Mouse (Mus musculus) kidney, embryonic 16.5 days (tissue): ENCODE results near the gene Ahsa2. TPM values are rescaled to one million over a fixed set of nuclear protein-coding genes. Genes with fewer than 3 reads are reported as not detected.
"Not testable (repeated sequence)": the region's sequence is repeated elsewhere in the genome, so short reads cannot be mapped to it uniquely, and the experiment has no call there.

Experiments
- ATAC-seq: fragments of 200-750 bp; cut with Nextera tagmentation; 2 replicates; pipeline ENCODE4 v1.8.0; 2017; ENCODE audit warnings: moderate TSS enrichment; ENCODE audit not compliant: low FRiP score, low TSS enrichment
- H3K27ac ChIP-seq: fragments of 300-500 bp; sonication (generic); 2 replicates; pipeline ENCODE4 v1.5.1; 2014; ENCODE audit warnings: low read length
- H3K27me3 ChIP-seq: fragments of 300-500 bp; sonication (generic); 2 replicates; pipeline ENCODE4 v1.6.1; 2014; ENCODE audit warnings: low read length, control low read depth, mixed read lengths; ENCODE audit not compliant: insufficient read depth
- H3K36me3 ChIP-seq: fragments of 300-500 bp; sonication (generic); 2 replicates; pipeline ENCODE4 v1.6.1; 2014; ENCODE audit warnings: low read length, control low read depth, mixed read lengths; ENCODE audit not compliant: insufficient read depth
- H3K4me1 ChIP-seq: fragments of 300-500 bp; sonication (generic); 2 replicates; pipeline ENCODE4 v1.6.1; 2014; ENCODE audit warnings: low read length, control low read depth, mixed read lengths; ENCODE audit not compliant: insufficient read depth
- H3K4me2 ChIP-seq: fragments of 300-500 bp; sonication (generic); replicated peaks from 2 replicates; pipeline ENCODE4 v1.6.1; 2014; ENCODE audit warnings: low read depth, low read length
- H3K4me3 ChIP-seq: fragments of 300-500 bp; sonication (generic); 2 replicates; pipeline ENCODE4 v1.5.1; 2014; ENCODE audit warnings: mild to moderate bottlenecking, low read length
- H3K9ac ChIP-seq: fragments of 300-500 bp; sonication (generic); replicated peaks from 2 replicates; pipeline ENCODE4 v1.6.1; 2014; ENCODE audit warnings: low read length
- H3K9me3 ChIP-seq: fragments of 300-500 bp; sonication (generic); 2 replicates; pipeline ENCODE4 v1.6.1; 2016; ENCODE audit warnings: low read length, control low read depth
- WGBS: fragments of 180-500 bp; shearing (Covaris S2); extraction: QIAGEN DNeasy Blood & Tissue Kit; methylation state at CpG from one replicate; pipeline ENCODE4 v1.1.7; 2014; 5-methylcytosine and 5-hydroxymethylcytosine counted together
- microRNA-seq: library from miRNA; unstranded; fragments of <30 nt; microRNA quantifications from one replicate; pipeline ENCODE4, GENCODE M21; 2016
- polyA plus RNA-seq: library from polyadenylated mRNA; unstranded; fragments of >200 nt; fragmentation: Nextera tagmentation; extraction: Ambion mirVana; gene quantifications from 2 replicates; pipeline ENCODE4 v1.2.1, GENCODE M21; 2015

Gene Ahsa2
- polyA plus RNA-seq, 1 experiment from 2014 or later: 83.1 TPM

DNA sequence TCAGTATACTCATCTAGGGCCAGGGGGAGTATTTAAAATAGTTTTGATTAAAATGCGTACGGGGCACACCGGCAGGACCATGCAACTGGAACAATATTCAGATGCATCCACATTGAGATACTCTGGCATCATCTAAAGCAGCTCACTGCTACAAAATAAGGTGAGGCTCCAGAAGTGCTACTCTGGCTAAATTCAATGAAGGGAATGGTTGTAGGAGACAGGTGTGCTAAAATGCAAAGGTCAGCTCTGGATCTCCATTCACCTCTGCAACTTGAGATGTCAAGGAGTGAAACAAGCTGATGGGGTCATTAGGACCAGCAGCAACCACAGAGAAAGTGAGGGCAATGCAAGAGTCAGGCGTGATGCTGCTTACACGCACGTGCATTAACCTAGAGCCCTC lies 2.6 kb downstream of the Ahsa2 start:
- Histone ChIP-seq H3K27ac (no peak overlapping the region), H3K4me1 (peaks cover 20% of the 10 kb centered on the region), H3K9me3 (no peaks in the 10 kb centered on the region), H3K9ac (no peak overlapping the region), H3K27me3 (no peaks in the 10 kb centered on the region), H3K36me3 (peaks cover 42% of the 10 kb centered on the region), H3K4me2 (no peak overlapping the region), H3K4me3 (no peak overlapping the region)
- 64% methylated on average over 6 of the region's 6 CpGs for WGBS
- ATAC-seq: no peak

GRCm38 (mm10) chr11:23492048-23492790 lies 5.6 kb downstream of the Ahsa2 start:
- Histone ChIP-seq H3K27ac (no peak overlapping the region), H3K36me3 (peaks cover 64% of the 10 kb centered on the region), H3K4me3 (no peak overlapping the region), H3K9ac (no peak overlapping the region), H3K27me3 (no peaks in the 10 kb centered on the region), H3K4me2 (no peak overlapping the region), H3K9me3 (no peaks in the 10 kb centered on the region), H3K4me1 (peaks cover 17% of the 10 kb centered on the region)
- no peak for ATAC-seq
- 91% methylated on average over 4 of the region's 4 CpGs for WGBS

GRCm38 (mm10) chr11:23489955-23490354 lies 7.9 kb downstream of the Ahsa2 start:
- H3K27me3 ChIP-seq: no peaks in the 10 kb centered on the region
- H3K27ac ChIP-seq: no peak overlapping the region
- no peak for ATAC-seq
- H3K4me2 ChIP-seq: no peak overlapping the region
- peaks cover 78% of the 10 kb centered on the region for H3K36me3 ChIP-seq
- no peaks in the 10 kb centered on the region for H3K9me3 ChIP-seq
- H3K4me3 ChIP-seq: no peak overlapping the region
- H3K4me1 ChIP-seq: no peaks in the 10 kb centered on the region
- H3K9ac ChIP-seq: no peak overlapping the region
- 92% methylated on average over 1 of the region's 1 CpGs for WGBS

DNA sequence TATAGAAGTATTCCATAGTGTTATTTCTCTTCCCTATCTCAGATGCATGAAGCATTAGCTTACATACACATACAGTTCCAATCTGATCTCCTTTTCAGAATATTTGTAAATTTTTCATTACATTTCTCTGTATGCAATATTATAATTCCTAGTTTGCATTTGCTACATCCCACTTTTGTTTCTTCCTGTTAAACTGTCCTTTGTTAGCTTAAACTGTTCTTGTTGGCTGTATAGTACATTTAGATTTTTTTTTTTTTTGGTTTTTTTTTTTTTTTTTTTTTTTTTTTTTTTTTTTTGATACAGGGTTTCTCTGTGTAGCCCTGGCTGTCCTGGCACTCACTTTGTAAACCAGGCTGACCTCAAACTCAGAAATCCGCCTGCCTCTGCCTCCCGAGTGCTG lies 32.0 kb downstream of the Ahsa2 start:
- not testable (repeated sequence) for H3K9ac ChIP-seq, H3K4me3 ChIP-seq, ATAC-seq, H3K4me1 ChIP-seq, H3K27ac ChIP-seq, H3K4me2 ChIP-seq, H3K9me3 ChIP-seq, H3K27me3 ChIP-seq
- whole genome bisulfite sequencing: 98% methylated on average over 2 of the region's 2 CpGs
- peaks cover 25% of the 10 kb centered on the region for H3K36me3 ChIP-seq

Small RNA genes lying within 50 kb of the gene (microRNA-seq; reads per million reads assigned to microRNA genes)
- gene Gm47279: not detected

Other genes starting within 250 kb of the Ahsa2 start
- gene Xpo1, start 242.0 kb downstream of the Ahsa2 start, polyA plus RNA-seq: 95.1 and 96.8 TPM in 2 replicates
- 22.4 and 22.5 TPM in 2 replicates for gene Usp34, start 191.1 kb downstream of the Ahsa2 start, polyA plus RNA-seq
- not detected in 2 replicates for gene 1700093K21Rik, start 23.1 kb upstream of the Ahsa2 start, polyA plus RNA-seq
- 22.5 and 24.8 TPM in 2 replicates for gene 0610010F05Rik, start 135.6 kb upstream of the Ahsa2 start, polyA plus RNA-seq
- 21.2 and 23.7 TPM in 2 replicates for gene Pus10, start 167.6 kb upstream of the Ahsa2 start, polyA plus RNA-seq
- 24.5 and 29.8 TPM in 2 replicates for gene Pex13, start 167.9 kb upstream of the Ahsa2 start, polyA plus RNA-seq